Mouse (Mus musculus): ENCODE data around the gene Hist2h3c2.

- TF ChIP-seq E2F4 (IDR thresholded peaks at IDR 0.05; ENCODE audit: insufficient replicate concordance, low read depth, low read length) (no peak), CTCF (conservative IDR thresholded peaks at IDR 0.05 in 1 of 2, IDR thresholded peaks at IDR 0.05 in 1 of 2; ENCODE audit: low read depth in 2 of 2, low read length in 2 of 2) (peak in 1 of 2 experiments; percentile 72; a peak in 2 of 4 replicates), POLR2A (IDR thresholded peaks at IDR 0.05; ENCODE audit: low read depth, low read length) (no peak), ZNF384 (IDR thresholded peaks at IDR 0.05; ENCODE audit: low read depth, low read length) (0 out of 2 replicates have a peak, but pooled peaks have one; percentile 12), SIN3A (IDR thresholded peaks at IDR 0.05; ENCODE audit: low read length) (0 out of 2 replicates have a peak, but pooled peaks have one; percentile 46), ZC3H11A (IDR thresholded peaks at IDR 0.05; ENCODE audit: low read depth, low read length) (no peak), TCF12 (IDR thresholded peaks at IDR 0.05; ENCODE audit: low read depth, low read length) (no peak), RCOR1 (conservative IDR thresholded peaks at IDR 0.05; ENCODE audit: low read depth, low read length) (no peak), EP300 (IDR thresholded peaks at IDR 0.05; ENCODE audit: low read length) (peak; percentile 67), MAZ (IDR thresholded peaks at IDR 0.05; ENCODE audit: low read depth, low read length) (no peak), USF1 (IDR thresholded peaks at IDR 0.05; ENCODE audit: low read depth, low read length) (no peak), CHD1 (IDR thresholded peaks at IDR 0.05; ENCODE audit: low read depth, low read length) (no peak), RAD21 (IDR thresholded peaks at IDR 0.05; ENCODE audit: low read depth, low read length) (peak; percentile 77)
Observed at GRCm38 (mm10) chr3:96284457-96284856, 45.5 kb upstream of the Hist2h3c2 start.
